Mouse (Mus musculus) olfactory bulb, adult 2 months (tissue): ENCODE results near the gene Gm13691.

Experiments used
- CTCF ChIP-seq: fragments of 200-500 bp; IDR thresholded peaks from 2 replicates; pipeline ENCODE4 v1.5.1; 2012; ENCODE audit warnings: low read depth, mild to moderate bottlenecking, low read length, moderate library complexity; ENCODE audit not compliant: insufficient read depth
- POLR2A ChIP-seq: fragments of 200-500 bp; IDR thresholded peaks from 2 replicates; pipeline ENCODE4 v1.6.1; 2012; ENCODE audit warnings: mild to moderate bottlenecking, low read depth, low read length, moderate library complexity; ENCODE audit not compliant: insufficient read depth

GRCm38 (mm10) chr2:84019519-84020305 is 29.4 kb downstream of the Gm13691 start:
- TF ChIP-seq CTCF (no peak), POLR2A (no peak)
